Mouse (Mus musculus) NIH3T3 (cell line): Measurements from ENCODE around the gene Smim5.
"Not testable (repeated sequence)": the region's sequence is repeated elsewhere in the genome, so short reads cannot be mapped to it uniquely, and the experiment has no call there.

Source experiments
- DNase-seq: peaks from one replicate; pipeline ENCODE4 v3.0.0-alpha.2; 2012; ENCODE audit warnings: low read depth

Gene Smim5

DNA sequence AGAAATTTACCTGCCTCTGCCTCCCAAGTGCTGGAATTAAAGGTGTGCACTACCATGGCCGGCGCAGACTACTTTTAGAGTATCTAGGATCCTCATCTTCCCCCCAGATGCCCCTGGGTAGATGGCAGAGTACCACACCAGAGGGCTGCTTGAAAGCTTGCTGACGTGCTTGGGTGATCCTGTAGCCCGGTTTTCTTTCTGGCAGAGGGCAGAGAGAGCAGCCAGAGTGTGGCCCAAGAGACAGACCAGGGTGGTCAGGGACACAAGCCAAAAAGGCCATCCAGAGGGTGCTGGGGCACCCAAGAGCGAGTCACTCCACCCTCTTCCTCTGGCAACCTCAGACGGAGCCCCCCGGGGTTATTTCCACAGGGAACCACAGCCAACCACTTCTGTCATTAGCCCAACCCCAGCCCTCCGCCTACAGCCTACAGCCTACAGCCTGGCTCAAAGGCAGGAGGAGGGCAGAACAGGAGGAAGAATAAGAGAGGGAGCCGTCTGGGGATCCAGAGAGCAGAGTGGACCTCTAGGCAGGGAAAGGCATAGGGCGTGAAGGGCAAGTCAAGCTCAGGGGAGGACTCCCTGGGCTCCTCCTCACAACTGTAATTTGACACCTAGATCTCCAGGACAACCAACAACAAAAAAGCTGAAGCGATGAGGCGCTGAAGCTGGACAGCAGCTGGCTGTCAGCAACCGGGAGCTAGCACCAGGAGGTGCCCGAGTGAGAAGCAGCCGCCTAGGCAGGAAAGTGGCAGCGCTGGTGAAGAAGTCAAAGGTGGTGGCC, at the start of gene Smim5:
TSS of gene Smim5 (plus strand) at position 481 of the 781 bp plus-strand sequence.
- DNase-seq, result peak; percentile 76

DNA sequence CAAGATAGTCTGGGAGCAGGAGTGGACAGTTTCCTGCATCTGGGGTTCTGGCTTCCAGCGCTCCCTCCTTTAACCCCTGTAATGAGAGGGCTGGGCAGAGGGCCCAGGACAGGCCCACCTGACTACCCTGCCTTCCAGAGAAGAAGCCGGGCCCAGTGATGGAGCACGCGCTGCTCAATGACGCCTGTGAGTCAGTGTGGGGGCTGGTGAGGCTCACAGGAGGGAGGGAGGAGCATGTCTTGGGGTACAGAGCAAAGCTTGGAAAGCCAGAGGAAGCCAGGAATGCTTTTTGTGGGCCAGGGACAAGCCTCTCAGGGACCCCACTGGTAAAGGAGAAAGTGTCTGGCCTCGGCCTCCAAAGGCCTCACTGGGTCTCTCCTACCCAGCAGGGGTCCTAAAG, 45.1 kb upstream of the Smim5 start:
- DNase-seq, result peak; percentile 44

DNA sequence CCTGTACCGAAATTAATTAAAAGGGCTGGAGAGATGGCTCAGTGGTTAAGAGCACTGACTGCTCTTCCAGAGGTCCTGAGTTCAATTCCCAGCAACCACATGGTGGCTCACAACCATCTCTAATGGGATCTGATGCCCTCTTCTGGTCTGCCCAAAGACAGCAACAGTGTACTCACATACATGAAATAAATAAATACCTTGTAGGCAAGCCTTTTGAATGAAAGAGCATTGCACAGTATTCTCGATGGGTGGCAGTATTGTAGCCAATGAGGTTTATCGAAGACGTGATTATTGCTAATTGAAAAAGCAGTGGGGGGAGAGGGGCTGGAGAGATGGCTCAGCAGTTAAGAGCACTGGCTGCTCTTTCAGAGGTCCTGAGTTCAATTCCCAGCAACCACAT, 42.6 kb upstream of the Smim5 start:
- not testable (repeated sequence) for DNase-seq

DNA sequence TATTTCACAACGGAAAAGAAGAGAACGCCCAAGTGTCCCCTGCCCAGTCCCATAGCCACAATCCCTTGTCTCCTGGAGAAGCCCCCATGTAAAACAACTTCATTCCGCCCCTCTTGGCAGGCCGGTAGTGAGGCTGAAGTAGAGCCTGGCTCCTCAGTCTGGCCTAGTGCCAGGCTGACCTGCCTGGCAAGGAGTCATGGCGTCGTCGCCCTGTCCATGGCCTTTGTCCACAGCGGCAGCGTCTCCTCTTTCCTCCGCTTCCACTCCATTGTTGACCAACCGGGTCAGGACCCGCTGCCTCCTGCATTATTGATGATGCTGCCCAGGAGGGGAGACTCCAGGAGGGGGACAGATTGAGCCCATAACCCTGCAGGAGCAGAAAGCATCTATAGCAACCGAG, 41.8 kb upstream of the Smim5 start:
- no peak for DNase-seq

DNA sequence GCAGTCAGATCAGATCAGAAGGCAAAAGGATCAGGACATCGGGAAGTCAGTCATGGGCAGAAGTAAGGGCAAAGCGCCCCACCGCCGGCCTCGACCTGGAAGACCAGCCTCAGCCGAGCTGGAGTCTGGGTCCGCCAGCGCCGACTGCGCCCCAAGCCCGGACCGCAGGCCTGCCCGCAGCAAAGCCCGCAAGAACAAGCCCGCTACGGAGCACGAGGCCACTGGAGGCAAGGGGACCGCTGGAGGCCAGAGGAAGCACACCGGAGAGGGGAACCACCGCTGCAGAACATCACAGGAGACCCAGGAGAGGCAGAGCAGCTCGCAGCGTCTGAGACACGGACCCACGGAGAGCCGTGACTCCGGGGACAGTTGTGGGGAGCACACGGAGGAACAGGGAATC, 41.4 kb upstream of the Smim5 start, which contains the start of gene Myo15b:
TSS of gene Myo15b (plus strand) at position 53 of the 400 bp plus-strand sequence.
- no peak for DNase-seq

DNA sequence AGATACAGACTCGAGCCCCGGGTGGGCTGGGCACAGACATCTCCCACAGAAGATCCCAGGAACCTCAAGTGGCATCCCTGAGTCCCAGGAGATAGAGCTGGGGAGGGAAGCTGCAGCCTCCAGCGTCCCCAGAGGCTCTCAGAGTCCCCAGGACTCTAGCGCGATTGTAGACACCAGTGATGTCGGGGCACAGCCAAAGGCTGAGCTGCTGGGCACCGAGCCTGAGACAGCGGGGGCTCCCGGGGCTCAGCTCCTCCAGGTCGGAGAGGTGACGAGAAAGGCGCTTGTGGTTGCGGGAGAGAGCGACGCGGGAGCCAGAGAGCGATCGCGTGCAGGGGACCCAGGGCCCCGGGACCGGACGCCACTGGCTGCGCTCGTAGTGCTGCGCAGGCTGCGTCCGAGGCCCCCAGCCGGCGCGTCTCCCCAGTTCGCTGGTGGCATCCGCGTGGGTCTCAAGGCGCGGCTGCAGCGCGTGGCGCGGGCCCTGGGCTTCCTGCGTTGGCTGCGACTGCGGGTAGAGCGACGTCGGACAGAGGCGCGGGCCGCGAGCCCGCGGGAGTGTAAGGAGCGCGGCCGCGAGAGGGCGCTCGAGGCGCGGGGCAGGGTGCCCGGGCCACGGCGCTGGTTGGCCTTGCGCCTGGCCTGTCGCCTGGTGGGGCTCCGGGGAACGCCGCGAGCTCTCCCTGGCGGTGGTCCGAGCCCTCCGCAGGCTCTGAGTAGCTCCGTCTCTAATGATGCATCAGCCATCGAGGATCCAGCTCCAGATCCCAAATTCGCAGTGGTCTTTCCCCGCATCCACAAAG, 40.4 kb upstream of the Smim5 start:
- DNase-seq, result peak; percentile 63

DNA sequence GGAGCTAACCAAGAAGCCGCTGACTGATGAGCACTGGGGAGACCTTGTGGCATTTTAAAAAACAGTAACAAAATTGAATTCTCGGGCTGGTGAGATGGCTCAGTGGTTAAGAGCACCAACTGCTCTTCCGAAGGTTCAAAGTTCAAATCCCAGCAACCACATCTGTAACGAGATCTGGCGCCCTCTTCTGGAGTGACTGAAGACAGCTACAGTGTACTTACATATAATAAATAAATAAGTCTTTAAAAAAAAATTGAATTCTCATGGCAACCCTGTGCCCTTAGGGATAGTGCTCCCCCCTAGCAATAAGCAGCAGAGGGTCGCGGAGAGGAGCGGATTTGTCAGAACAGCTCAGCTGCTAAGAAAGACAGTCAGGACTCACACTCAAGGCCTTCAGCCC, 35.9 kb upstream of the Smim5 start:
- DNase-seq, result peak; percentile 22

DNA sequence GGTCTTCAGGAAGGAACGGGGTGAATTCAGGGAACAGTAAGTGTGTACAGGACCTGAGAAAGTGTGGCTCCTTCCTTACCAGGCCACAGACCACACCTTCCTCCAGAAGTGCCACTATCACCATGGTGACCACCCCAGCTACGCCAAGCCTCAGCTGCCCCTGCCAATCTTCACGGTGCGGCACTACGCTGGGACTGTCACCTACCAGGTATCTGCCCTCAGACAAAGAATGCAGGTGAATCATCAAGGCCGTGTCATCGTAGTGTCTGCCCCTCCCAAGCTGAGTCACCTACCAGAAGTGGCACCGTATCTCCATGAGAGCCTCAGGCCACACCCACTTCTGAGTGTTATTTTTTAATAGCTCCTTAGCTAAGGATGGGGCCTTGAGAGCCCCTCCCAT, 30.4 kb upstream of the Smim5 start:
- peak; percentile 12 for DNase-seq

DNA sequence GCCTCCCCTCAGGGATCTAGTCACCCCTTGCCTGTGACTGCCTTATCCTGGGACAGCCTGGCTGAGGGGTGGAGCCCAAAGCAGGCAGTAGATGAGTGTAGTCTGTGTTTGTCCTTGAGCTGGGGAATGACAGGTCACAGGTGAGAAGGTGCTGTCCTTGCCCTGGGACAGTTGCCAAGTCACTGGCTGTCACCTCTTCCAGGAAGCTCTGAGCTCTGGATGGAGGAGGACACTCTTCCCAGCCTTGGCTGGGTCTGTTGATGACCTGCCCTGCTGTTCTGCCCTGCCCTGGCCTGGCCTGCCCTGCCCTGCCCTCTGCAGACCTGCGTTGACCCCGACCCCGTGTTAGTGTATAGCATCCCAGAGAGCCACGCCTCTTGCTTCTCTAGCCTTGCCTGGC, 27.3 kb upstream of the Smim5 start:
- no peak for DNase-seq

DNA sequence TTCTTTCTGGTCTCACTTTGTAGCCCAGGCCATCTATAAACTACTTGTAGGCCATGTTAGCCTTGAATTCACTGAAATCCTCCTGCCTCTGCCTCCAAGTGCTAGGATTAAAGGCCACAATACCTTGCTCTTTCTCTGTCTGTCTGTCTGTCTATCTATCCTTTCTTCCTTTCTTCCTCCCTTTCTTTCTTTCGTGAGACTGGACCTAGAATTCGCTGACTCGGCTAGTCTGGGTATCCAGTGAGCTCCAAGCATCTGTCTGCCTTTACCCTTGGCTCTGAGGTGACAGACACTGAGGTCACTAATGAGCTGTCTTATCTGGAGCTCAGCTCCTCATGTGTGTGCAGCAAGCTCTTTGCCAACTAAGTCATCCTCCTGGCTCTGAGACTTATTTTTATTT, 23.8 kb upstream of the Smim5 start:
- no peak for DNase-seq

DNA sequence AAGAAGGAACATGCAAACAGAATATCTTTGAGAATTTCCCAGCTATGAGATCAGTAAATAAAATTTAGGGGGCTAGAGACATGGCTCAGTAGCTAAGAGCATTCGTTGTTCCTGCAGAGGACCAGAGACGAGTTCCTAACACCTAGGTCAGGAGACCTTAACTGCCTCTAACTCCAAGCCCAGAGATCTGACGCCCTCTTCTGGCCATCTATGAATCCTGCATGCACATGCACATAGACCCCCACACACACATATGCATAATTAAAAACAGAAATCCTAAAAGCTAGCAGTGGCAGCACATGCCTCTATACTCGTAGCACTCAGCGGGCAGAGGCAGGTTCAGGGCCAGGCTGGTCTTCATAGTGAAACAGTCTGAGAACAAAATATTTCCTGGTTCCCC, 23.3 kb upstream of the Smim5 start:
- DNase-seq, result no peak

DNA sequence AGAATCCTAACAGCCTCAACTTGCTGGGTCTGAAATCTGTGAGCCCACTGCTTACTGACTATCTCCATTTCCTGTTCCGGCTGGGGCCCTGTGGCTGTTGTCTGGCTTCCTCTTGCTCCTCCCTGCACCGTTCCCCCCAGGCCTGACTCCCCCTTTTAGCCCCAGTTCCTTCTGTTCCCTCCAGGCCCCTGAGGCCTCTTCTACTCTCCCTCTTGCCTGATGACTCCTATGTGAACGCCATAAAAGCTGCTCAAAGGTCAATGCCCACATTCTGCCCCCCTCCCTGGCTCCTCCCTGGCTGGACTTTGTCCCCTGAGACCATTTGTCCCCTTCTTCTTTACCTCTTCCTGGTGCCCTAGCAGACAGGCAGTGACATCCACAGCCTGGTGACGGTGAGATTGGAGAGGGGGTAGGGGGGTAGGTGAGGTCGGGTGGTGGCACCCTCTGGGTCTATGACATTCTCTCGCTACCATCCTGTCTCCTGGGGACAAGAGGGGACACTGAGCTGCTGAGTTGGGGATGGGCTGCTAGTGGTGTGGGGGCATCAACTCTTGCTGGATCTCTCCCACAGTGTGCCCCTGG, 22.5 kb upstream of the Smim5 start:
- no peak for DNase-seq

DNA sequence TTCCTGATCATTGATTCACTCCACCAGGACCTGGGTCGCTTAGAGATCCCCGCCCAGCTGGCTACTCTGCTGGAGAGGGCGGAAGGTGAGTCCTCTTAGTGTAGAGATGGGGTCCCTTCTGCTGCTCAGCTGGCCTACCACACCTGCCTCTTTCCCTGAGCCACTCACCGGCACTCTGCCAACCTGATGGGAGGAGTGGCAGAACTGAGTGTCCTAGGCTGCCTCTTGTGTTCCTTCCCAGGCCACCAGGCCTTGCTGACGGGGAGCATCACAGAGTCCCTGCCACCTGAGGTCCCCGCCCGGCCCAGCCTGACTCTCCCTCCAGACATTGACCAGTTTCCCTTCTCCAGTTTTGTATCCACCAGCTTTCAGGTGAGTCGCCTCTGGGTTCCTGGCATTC, 21.7 kb upstream of the Smim5 start:
- DNase-seq, result no peak

DNA sequence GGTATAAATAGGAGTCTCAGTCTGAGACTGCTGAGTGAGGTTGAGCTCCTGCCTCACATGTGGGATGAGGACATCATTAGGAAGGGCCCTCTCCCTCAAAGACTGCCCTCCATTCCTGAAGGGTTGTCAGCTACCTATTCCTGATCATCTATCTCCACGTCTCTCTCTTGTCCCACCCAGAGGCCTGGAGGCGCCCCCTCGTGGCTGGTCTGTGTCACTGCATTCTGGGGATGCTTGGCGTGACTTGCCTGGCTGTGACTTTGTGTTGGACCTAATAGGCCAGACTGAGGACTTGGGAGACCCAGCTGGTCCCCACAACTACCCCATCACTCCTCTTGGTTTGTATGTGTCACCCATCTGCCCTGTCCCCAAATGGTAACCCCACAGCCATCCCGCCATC, 18.8 kb upstream of the Smim5 start:
- peak; percentile 77 for DNase-seq

DNA sequence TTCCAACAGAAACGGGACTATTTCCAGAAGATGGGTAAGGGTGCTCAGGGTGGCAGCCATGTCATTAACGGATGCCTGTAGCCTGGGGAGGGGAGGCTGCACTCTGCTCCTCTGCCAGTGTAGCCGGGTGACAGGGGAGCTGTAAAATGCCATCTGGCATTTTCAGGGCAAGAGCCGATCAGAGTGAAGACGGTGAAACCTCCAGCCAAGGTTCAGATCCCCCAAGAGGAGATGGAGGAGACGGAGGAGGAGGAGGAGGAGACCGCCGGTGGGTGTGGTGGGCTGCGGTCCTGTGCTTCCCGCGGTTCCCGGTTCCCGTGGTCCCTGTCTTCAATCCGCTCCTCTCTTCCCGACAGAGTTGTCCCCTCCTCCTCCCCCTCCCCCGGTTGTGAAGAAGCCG, 16.5 kb upstream of the Smim5 start:
- no peak for DNase-seq

DNA sequence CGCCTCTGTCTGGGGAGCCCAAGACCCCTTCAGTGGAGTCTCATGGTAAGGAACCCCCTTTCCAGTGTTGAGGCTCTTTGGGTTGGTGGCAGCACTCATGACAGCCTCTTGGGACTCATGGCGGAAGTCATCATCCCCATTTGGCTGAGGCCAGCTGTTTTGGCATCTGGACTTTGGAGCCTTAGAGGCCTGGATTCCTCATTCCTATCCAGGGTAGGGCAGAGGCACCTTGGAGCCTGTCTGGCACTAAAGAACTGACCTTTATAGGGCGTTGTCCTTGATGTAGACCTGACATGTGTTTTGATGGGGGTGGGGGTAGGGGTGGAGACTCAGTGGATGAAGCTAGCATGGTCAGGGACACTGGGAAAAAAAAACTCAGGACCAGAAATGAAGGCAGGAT, 15.4 kb upstream of the Smim5 start:
- DNase-seq, result no peak

DNA sequence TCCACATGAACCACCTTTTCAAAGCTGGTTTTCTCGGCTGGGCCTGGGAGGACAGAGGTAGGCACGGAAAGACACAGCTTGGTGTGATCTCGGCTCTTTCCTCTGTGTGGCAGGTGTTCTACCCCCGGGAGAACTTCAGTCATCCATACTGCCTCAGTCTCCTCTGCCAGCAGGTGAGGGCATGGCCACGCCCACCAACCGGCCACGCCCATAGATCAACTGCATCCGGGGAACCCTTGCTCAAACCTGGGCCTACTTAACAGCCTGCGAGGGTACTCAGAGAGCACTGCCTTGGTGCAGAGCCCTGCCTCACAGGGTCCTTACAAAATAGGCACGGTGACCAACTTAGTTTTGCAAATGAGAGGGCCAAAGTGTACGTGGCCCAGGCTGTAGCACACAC, 14.5 kb upstream of the Smim5 start:
- no peak for DNase-seq

DNA sequence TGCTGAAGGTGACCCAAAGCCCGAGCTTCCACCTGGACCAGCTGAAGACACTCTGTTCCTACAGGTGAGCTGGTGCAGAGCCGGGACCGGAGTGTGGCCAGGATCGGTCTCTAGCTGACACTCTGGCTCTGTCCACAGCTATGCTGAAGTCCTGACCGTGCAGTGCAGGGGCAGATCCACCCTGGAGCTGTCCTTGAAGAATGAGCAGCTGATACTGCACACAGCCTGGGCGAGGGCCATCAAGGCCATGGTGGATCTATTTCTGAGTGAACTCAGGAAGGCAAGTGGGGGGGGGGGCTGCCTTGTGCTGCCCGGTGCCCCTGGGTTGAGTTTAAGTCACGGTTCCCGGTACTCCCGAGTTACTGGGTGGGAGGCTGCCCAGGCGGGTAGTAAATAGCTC, 13.3 kb upstream of the Smim5 start:
- no peak for DNase-seq

DNA sequence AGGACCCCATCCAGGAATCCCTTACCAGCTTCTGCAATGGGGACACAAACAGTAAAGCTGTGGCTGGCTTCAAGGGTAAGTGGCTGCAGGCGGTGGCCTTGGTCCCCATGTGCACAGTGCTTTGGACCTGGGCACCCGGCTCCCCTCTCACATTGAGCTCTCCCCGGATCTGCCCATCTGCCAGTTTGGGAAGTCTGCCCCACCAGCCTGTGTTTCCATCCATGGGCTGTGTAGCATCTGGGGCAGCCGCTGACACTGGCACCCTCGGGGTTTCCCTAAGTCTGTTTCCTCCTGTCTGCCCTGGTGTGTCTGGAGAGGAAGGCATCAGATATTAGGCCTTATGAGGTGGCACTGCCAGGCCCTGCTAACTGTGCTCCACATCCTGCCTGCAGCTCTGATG, 11.7 kb upstream of the Smim5 start:
- no peak for DNase-seq

DNA sequence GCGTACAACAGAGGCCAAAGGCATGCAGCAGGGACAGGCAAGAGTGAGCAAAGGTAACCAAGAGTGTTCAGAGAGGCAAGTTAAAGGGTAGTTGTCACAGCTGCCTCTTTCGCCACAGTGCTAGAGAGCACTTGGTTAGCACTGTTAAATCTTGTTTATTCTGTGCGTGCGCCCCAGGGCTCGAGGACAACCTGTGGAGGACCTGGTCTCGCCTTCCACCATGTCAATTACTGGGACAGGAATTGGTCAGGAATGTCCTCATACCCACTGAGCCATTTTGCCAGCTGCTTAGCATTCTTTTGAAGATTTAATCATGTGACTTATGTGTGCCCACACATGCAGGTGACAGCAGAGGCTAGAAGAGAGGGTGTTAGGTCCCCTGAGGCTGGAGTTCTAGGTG, 10.6 kb upstream of the Smim5 start:
- no peak for DNase-seq

DNA sequence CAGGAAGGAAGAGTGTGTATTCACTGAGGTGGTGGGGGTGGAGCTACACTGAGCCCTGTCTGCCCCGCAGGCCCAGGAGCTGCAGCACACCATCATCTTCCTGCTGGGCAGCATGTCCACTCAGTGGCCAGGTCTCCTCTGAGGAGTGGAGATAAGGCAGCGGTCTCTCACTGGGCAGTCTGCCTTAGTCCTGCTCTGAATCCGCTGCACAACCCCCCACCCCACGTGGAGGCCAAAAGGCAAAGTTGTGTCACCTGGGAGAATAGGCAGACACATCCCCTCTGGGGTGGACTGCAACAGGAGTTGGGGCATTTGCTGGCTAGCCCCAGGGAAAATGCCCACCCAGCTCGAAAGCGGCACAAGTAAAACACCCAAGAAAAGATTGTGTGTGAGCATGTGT, 7.6 kb upstream of the Smim5 start:
- DNase-seq, result no peak

DNA sequence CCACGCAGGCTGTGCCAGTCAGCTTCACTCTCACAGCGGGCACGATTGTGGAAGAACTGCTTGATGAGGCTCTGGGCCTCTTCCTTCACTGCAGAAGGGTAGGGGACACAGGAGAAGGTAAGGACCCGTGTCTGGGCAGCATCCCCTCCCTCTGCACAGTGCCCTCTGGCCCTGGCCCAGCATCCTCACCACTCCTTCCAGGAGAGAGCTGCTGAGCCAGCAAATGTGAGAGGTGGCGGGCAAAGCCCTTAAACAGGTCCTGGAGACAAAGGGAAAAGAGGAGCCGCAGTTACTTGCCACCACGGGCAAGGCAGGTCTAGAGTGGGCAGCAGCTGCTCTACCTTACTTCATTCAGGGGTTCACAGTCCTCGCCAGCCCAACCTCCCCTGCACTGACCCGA, 6.7 kb upstream of the Smim5 start:
- DNase-seq, result no peak
